Mouse (Mus musculus) bone marrow macrophage, adult 2 months (primary cell): ENCODE measurements at regions not wholly inside any gene's neighbourhood (a gene's known extent, or its start where the extent isn't known, plus 50 kb on each side); places are given as distances from the start of the nearest gene placed in this dataset.

ENCODE experiments used
- H3K27ac ChIP-seq: 2 replicates; pipeline ENCODE4 v1.5.1; 2012; ENCODE audit warnings: low read depth, low read length; ENCODE audit not compliant: insufficient read depth
- H3K4me1 ChIP-seq: 2 replicates; pipeline ENCODE4 v1.6.1; 2012; ENCODE audit warnings: low read length; ENCODE audit not compliant: control insufficient read depth, insufficient read depth
- H3K4me3 ChIP-seq: 2 replicates; pipeline ENCODE4 v1.5.1; 2012; ENCODE audit warnings: mild to moderate bottlenecking, low read length, moderate library complexity; ENCODE audit not compliant: insufficient read depth
- CTCF ChIP-seq: IDR thresholded peaks from 2 replicates; pipeline ENCODE4 v1.5.1; 2012; ENCODE audit warnings: low read depth, mild to moderate bottlenecking, low read length, moderate library complexity
- POLR2A ChIP-seq: IDR thresholded peaks from 2 replicates; pipeline ENCODE4 v1.6.1; 2012; ENCODE audit warnings: mild to moderate bottlenecking, low read depth, low read length, borderline replicate concordance

GRCm38 (mm10) chr13:42244240-42245086, 56.8 kb upstream of the Edn1 start:
- TF ChIP-seq CTCF (0 out of 2 replicates have a peak, but pooled peaks have one; percentile 9), POLR2A (no peak)
- peaks cover 15% of the 10 kb centered on the region for H3K4me1 ChIP-seq
- H3K27ac ChIP-seq = no peak overlapping the region
- H3K4me3 ChIP-seq = no peak overlapping the region

GRCm38 (mm10) chr13:42245753-42246409, 55.4 kb upstream of the Edn1 start:
- TF ChIP-seq CTCF (no peak), POLR2A (no peak)
- H3K4me1 ChIP-seq = peaks cover 18% of the 10 kb centered on the region
- peak overlapping the region; percentile 87 for H3K27ac ChIP-seq
- H3K4me3 ChIP-seq = peak overlapping the region; percentile 41
